Mouse (Mus musculus) testis, adult 2 months (tissue): ENCODE results near the gene Rpap2. TPM values are rescaled to one million over a fixed set of nuclear protein-coding genes. Genes with fewer than 3 reads are reported as not detected.

ENCODE experiments used
- H3K27ac ChIP-seq: fragments of 200-500 bp; 2 replicates; pipeline ENCODE4 v1.5.1; 2012; ENCODE audit warnings: low read depth, low read length; ENCODE audit not compliant: control insufficient read depth, insufficient read depth
- H3K27me3 ChIP-seq: fragments of 200-500 bp; 2 replicates; pipeline ENCODE4 v1.6.1; 2012; ENCODE audit warnings: mild to moderate bottlenecking, low read length, moderate library complexity; ENCODE audit not compliant: control insufficient read depth, insufficient read depth
- H3K36me3 ChIP-seq: fragments of 200-500 bp; 2 replicates; pipeline ENCODE4 v1.6.1; 2012; ENCODE audit warnings: mild to moderate bottlenecking, low read length; ENCODE audit not compliant: control insufficient read depth, insufficient read depth
- H3K4me1 ChIP-seq: fragments of 200-500 bp; 2 replicates; pipeline ENCODE4 v1.6.1; 2012; ENCODE audit warnings: low read length; ENCODE audit not compliant: control insufficient read depth, insufficient read depth
- H3K4me3 ChIP-seq: fragments of 200-500 bp; 2 replicates; pipeline ENCODE4 v1.5.1; 2012; ENCODE audit warnings: low read depth, mild to moderate bottlenecking, low read length, moderate library complexity, mixed read lengths; ENCODE audit not compliant: control insufficient read depth
- CTCF ChIP-seq: fragments of 200-500 bp; IDR thresholded peaks from 2 replicates; pipeline ENCODE4 v1.5.1; 2012; ENCODE audit warnings: low read depth, mild to moderate bottlenecking, inconsistent platforms, low read length, moderate library complexity; ENCODE audit not compliant: control insufficient read depth, insufficient read depth, insufficient replicate concordance
- POLR2A ChIP-seq: fragments of 200-500 bp; IDR thresholded peaks from 2 replicates; pipeline ENCODE4 v1.6.1; 2012; ENCODE audit warnings: low read depth, mild to moderate bottlenecking, inconsistent platforms, low read length, moderate library complexity; ENCODE audit not compliant: control insufficient read depth
- polyA plus RNA-seq: library from polyadenylated mRNA; depleted of rRNA; stranded (reverse); fragments of >200 nt; gene quantifications from 2 replicates; pipeline ENCODE4 v1.2.3, GENCODE M21; 2012

The Rpap2 gene
- polyA plus RNA-seq, 1 experiment: 10.5 TPM

DNA sequence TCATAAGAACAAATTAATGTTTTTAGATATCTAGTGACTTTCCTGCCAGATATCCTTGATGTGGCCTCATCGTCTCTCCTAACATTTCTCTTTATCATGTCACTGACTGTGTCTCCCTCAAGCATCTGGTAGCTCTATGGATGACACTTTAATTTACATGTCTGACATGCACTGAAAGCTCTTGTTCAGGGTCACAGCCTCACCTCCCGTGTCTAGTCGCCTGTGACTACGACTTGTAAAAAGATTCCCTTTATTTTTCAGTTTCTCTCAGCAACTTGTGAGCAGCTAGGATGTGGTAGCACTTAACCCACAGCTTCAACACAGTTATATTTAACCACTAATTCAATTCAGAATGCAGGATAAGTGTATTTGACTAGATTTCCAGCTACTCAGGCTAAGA lies 50.4 kb downstream of the Rpap2 start:
- Histone ChIP-seq H3K27me3 (no peaks in the 10 kb centered on the region), H3K4me1 (no peaks in the 10 kb centered on the region), H3K27ac (no peak overlapping the region), H3K36me3 (no peaks in the 10 kb centered on the region), H3K4me3 (no peak overlapping the region)
- no peak for TF ChIP-seq CTCF
- no peak for TF ChIP-seq POLR2A

GRCm38 (mm10) chr5:107648552-107649125 lies 51.5 kb downstream of the Rpap2 start:
- TF ChIP-seq POLR2A: no peak
- no peak for TF ChIP-seq CTCF
- no peak overlapping the region for H3K27ac ChIP-seq
- H3K36me3 ChIP-seq: no peaks in the 10 kb centered on the region
- H3K4me1 ChIP-seq: no peaks in the 10 kb centered on the region
- H3K27me3 ChIP-seq: no peaks in the 10 kb centered on the region
- H3K4me3 ChIP-seq: no peak overlapping the region

DNA sequence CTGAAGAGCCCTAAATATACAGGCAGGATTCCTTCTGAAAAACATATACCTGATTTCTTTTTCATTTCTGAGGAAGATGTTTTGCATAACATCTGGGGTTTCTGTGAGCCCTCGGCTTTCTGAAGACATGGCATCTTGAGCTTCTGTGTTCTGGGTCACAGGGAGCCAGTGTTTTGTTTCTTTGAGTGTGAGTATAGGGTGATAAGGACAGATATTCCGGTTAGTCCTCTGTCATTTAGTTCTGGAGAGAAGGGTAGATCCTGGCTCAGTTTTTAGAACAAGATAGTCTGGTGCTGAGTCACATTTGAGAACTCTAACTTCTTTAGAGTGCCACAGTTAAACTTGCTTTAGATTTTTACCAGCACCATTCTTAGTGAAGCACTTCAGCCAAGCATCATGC lies 52.5 kb downstream of the Rpap2 start:
- Histone ChIP-seq H3K27ac (no peak overlapping the region), H3K4me3 (no peak overlapping the region), H3K4me1 (no peaks in the 10 kb centered on the region), H3K36me3 (no peaks in the 10 kb centered on the region), H3K27me3 (no peaks in the 10 kb centered on the region)
- no peak for TF ChIP-seq CTCF
- TF ChIP-seq POLR2A: no peak

- TF ChIP-seq CTCF (no peak), POLR2A (no peak)
- H3K4me3 ChIP-seq: no peak overlapping the region
- no peak overlapping the region for H3K27ac ChIP-seq
- H3K27me3 ChIP-seq: no peaks in the 10 kb centered on the region
- no peaks in the 10 kb centered on the region for H3K4me1 ChIP-seq
- no peaks in the 10 kb centered on the region for H3K36me3 ChIP-seq
Measured at GRCm38 (mm10) chr5:107650427-107650826, 53.3 kb downstream of the Rpap2 start.

DNA sequence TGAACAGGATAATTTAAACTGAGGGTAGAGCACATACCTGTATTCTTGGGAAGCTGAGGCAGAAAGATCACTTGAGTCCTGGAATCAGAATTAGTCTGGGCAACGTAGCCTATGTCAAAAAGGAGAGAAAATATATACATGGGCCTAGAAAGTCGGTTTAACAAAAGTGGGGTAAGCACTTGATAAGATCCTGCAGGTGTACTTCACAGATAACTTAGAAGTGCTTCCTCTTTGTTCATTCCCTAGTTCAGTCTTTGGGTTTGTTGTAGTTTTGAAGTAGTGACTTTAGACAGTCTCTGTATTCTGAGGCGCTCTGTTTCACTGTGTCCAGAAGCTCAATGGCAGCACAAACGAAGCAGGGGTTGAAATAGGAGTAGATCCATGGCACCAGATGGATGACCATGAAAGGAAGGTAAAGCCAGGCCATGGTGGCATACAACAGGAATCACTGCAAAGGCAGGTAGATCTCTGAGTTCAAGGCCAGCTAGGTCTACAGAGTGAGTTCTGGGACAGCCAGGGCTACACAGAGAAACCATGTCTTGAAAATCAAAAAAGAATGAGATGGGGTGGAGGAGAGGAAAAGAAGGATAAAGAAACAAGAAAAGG lies 55.0 kb downstream of the Rpap2 start:
- Histone ChIP-seq H3K27ac (no peak overlapping the region), H3K4me3 (no peak overlapping the region), H3K36me3 (no peaks in the 10 kb centered on the region), H3K4me1 (no peaks in the 10 kb centered on the region), H3K27me3 (no peaks in the 10 kb centered on the region)
- TF ChIP-seq CTCF (no peak), POLR2A (no peak)

DNA sequence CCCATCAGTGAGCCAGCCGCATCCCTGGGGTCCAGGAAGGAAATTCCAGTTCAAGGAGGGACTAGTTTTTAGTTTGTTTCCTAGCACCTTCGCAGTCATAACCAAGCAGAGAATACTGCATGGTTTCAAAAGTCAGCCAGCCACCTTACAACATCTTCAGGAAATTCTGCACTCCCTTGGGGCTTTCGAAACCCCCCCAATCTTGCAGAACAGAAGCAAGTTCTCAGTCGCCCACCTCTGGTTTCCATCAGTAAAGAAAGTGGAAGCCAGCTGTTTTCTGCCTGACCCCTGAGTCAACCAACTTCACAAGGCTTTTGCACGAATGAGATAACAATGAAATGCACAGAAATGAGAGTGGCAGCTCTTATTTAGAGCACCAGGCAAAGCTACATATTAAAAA lies 81.2 kb downstream of the Rpap2 start:
- no peaks in the 10 kb centered on the region for H3K27me3 ChIP-seq
- no peak overlapping the region for H3K27ac ChIP-seq
- H3K4me3 ChIP-seq: no peak overlapping the region
- TF ChIP-seq CTCF: no peak
- no peak for TF ChIP-seq POLR2A
- no peaks in the 10 kb centered on the region for H3K4me1 ChIP-seq
- no peaks in the 10 kb centered on the region for H3K36me3 ChIP-seq

DNA sequence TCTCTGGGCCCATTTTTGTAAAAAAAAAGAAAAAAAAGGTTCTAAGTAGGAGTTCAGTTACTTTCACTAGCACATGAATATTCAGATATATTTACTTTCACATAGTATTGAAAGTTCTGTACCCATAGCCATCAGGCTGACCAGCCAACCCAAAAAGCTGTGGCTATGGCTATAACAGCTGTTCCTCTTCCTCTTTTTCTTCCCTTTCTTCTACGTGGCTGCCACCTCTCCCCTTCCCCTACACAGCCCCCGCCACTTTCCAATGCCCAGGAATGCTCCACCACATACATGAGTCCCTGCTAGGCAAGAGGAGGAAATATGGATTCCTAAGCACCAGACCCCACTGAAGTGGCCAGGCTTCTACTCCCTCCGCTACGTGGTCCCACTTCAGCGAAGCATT lies 84.1 kb downstream of the Rpap2 start:
- no peaks in the 10 kb centered on the region for H3K4me1 ChIP-seq
- H3K27me3 ChIP-seq: no peaks in the 10 kb centered on the region
- H3K27ac ChIP-seq: no peak overlapping the region
- no peak for TF ChIP-seq CTCF
- no peak for TF ChIP-seq POLR2A
- no peak overlapping the region for H3K4me3 ChIP-seq
- H3K36me3 ChIP-seq: no peaks in the 10 kb centered on the region

- H3K4me1 ChIP-seq: peaks cover 9% of the 10 kb centered on the region
- no peaks in the 10 kb centered on the region for H3K36me3 ChIP-seq
- H3K4me3 ChIP-seq: no peak overlapping the region
- H3K27me3 ChIP-seq: no peaks in the 10 kb centered on the region
- TF ChIP-seq POLR2A: no peak
- no peak for TF ChIP-seq CTCF
- no peak overlapping the region for H3K27ac ChIP-seq
Measured at GRCm38 (mm10) chr5:107684380-107684779, 87.2 kb downstream of the Rpap2 start.
